Mouse (Mus musculus): Measurements from ENCODE around the gene Med9.

DNA sequence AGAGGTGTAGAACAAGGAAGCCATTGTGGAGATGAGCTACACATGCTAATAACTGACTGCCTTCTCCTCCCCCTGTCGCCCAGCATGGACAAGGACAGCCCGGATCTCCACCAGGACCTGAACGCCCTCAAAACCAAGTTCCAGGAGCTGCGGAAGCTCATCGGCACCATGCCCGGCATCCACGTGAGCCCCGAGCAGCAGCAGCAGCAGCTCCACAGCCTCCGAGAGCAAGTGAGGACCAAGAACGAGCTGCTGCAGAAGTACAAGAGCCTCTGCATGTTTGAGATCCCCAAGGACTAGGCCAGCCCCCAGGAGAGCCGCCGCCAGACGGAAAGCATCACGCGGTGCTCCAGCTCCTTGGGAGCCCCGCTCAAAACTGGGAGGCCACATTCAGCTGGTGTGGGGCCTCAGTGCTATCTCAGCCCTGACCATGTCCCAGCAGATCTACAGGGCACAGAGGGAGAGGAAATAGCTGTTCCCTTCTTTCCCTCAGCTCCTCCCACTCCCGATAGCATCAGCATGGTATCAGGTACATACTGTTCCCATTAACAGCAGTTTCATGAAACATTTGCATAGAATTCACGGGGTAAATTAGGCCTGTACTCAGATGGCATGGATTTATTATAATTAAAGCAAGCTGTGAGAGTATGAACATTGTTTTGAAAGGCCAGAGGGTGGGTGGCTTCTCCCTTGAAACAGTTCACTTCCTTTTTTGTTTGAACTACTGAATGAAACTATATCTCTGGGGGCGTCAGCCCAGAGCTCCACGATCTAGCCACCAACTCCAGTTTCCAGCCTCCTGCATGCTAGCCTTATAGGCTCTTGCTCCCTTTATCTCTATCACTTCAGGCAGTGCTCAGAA is 12.7 kb downstream of the Med9 start:
- TF ChIP-seq EP300 (optimal IDR thresholded peaks at IDR 0.05), result no peak
- TF ChIP-seq CTCF (IDR thresholded peaks at IDR 0.05; ENCODE audit: low read depth), result no peak
